Mouse (Mus musculus): Measurements from ENCODE around the gene 4930556J24Rik. TPM values are rescaled to one million over a fixed set of nuclear protein-coding genes. Genes with fewer than 3 reads are reported as not detected.

The 4930556J24Rik gene
- polyA plus RNA-seq, 1 experiment = not detected

DNA sequence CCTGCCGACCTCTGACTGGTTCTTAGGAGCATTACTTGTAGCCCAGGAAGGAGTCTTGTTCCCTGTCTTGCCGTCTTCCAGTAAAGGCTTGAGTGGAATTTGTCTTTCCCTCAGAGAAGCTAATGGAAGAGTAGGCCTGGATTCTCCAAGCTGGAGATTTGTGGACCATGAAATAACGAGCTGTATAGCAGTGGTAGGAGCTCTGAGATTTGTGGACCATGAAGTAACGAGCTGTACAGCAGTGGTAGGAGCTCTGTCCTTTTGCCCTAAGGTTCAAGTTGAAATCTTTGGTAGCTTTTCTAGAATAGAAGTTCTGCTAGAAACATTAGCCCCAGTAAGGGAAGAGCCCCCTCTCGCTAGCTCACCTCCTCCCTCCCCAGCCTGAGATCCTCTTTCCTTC lies 1.8 kb upstream of the 4930556J24Rik start:
- no peak overlapping the region for H3K4me3 ChIP-seq (replicated peaks; ENCODE audit: extremely low read depth, low read depth, low read length)
- no peaks in the 10 kb centered on the region for H3K4me1 ChIP-seq (ENCODE audit: control insufficient read depth, insufficient read depth, low read length)
- 96% methylated on average over 5 of the region's 5 CpGs for WGBS
- no peak for DNase-seq
- TF ChIP-seq CTCF (IDR thresholded peaks at IDR 0.05; ENCODE audit: insufficient read depth, low read length) = no peak
- TF ChIP-seq POLR2A (IDR thresholded peaks at IDR 0.05; ENCODE audit: borderline replicate concordance, extremely low read depth, low read depth, low read length) = no peak

DNA sequence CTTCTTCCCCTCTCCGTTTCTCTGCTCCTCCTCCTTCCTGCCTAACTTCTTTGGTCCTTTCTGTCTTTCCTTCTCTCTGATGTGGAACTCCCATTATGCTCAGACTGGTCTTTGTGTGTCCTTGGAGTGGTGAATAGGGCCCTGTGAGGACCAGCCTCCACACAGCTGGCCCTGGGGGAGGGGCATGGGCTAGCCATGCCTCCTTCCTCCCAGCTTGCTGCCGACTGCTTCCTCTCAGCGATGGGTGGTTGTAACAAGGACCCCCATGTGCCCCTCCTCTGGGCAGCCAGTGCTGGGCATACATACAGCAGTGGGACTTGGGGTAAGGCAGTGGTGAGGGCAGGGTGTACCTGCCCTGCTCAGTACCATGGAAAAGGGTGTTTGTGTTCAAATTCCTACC lies 2.3 kb downstream of the 4930556J24Rik start:
- WGBS = 74% methylated on average over 3 of the region's 3 CpGs
- Histone ChIP-seq H3K4me3 (replicated peaks; ENCODE audit: extremely low read depth, low read depth, low read length) (no peak overlapping the region), H3K4me1 (ENCODE audit: control insufficient read depth, insufficient read depth, low read length) (no peaks in the 10 kb centered on the region)
- TF ChIP-seq POLR2A (IDR thresholded peaks at IDR 0.05; ENCODE audit: borderline replicate concordance, extremely low read depth, low read depth, low read length) (no peak), CTCF (IDR thresholded peaks at IDR 0.05; ENCODE audit: insufficient read depth, low read length) (no peak)
- DNase-seq = no peak

DNA sequence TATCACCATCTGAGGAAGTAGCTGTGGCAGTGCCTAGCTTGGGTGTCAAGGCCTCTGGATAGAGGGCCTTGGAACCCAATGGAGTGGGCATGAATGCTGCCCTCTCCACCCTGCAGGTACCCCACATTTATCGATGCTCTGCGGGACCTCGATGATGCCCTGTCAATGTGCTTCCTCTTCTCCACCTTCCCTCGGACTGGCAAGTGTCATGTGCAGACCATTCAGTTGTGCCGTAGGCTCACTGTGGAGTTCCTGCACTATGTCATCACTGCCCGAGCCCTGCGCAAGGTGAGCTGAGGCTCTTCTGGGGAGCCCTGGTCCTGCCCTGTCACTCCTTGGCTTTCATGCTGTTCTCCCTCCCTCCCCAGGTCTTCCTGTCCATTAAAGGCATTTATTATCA lies 3.5 kb downstream of the 4930556J24Rik start:
- Histone ChIP-seq H3K4me1 (ENCODE audit: control insufficient read depth, insufficient read depth, low read length) (no peaks in the 10 kb centered on the region), H3K4me3 (replicated peaks; ENCODE audit: extremely low read depth, low read depth, low read length) (no peak overlapping the region)
- TF ChIP-seq CTCF (IDR thresholded peaks at IDR 0.05; ENCODE audit: insufficient read depth, low read length) = no peak
- TF ChIP-seq POLR2A (IDR thresholded peaks at IDR 0.05; ENCODE audit: borderline replicate concordance, extremely low read depth, low read depth, low read length) = no peak
- no peak for DNase-seq
- WGBS = 95% methylated on average over 7 of the region's 7 CpGs

DNA sequence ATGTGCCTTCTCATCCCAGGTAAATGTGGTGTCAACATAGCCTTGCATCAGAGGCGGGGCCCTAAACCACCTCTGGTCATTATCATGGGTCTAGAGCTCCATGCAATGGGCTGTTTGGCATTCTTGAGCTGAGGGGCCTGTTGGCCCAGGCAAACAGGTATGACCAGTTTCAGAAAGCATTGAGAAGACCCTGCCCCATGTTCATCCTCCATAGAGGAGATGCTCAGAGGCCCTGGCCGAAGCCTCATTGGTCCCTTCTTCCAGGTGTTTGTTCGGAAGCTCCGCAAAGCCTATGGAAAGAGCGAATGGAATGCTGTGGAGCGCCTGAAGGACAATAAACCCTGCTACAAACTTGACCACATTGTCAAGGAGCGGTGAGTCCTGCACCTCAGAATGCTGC lies 6.2 kb downstream of the 4930556J24Rik start:
- DNase-seq = no peak
- 94% methylated on average over 7 of the region's 7 CpGs for WGBS

DNA sequence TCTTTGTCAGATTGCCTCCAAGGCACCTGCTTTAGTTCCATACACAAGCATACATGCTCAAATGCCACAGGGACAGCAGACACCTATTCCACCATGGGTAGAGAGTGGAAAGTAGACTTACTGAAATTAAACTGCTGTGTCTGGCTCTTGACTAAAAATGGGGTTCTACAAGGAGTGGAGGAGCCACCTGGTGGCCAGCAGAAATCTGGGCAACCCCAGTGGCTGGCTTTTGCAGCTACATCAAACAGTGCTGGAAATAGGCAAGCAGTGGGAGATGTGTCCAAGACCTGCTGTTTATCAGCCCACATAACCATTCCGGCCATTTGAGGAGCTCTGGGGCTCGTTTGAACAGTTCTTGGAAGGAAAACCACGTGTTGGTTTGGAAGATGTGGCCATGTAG lies 6.7 kb downstream of the 4930556J24Rik start:
- TF ChIP-seq CTCF (IDR thresholded peaks at IDR 0.05; ENCODE audit: insufficient read depth, low read length) (peak; percentile 33; the same call in 1 of the 2 replicates), POLR2A (IDR thresholded peaks at IDR 0.05; ENCODE audit: borderline replicate concordance, extremely low read depth, low read depth, low read length) (no peak)
- WGBS = 74% methylated on average over 3 of the region's 3 CpGs
- H3K4me1 ChIP-seq (ENCODE audit: control insufficient read depth, insufficient read depth, low read length) = peaks cover 3% of the 10 kb centered on the region; the same call in 1 of the 2 replicates
- H3K4me3 ChIP-seq (replicated peaks; ENCODE audit: extremely low read depth, low read depth, low read length) = no peak overlapping the region
- DNase-seq = no peak

More for the DNA sequence above, 6.2 kb downstream of the 4930556J24Rik start:
- H3K4me1 ChIP-seq (ENCODE audit: control insufficient read depth, insufficient read depth, low read length) = no peaks in the 10 kb centered on the region; the same call in 1 of the 2 replicates
- no peak for TF ChIP-seq CTCF (IDR thresholded peaks at IDR 0.05; ENCODE audit: insufficient read depth, low read length)
- no peak for TF ChIP-seq POLR2A (IDR thresholded peaks at IDR 0.05; ENCODE audit: borderline replicate concordance, extremely low read depth, low read depth, low read length)
- no peak overlapping the region for H3K4me3 ChIP-seq (replicated peaks; ENCODE audit: extremely low read depth, low read depth, low read length)

DNA sequence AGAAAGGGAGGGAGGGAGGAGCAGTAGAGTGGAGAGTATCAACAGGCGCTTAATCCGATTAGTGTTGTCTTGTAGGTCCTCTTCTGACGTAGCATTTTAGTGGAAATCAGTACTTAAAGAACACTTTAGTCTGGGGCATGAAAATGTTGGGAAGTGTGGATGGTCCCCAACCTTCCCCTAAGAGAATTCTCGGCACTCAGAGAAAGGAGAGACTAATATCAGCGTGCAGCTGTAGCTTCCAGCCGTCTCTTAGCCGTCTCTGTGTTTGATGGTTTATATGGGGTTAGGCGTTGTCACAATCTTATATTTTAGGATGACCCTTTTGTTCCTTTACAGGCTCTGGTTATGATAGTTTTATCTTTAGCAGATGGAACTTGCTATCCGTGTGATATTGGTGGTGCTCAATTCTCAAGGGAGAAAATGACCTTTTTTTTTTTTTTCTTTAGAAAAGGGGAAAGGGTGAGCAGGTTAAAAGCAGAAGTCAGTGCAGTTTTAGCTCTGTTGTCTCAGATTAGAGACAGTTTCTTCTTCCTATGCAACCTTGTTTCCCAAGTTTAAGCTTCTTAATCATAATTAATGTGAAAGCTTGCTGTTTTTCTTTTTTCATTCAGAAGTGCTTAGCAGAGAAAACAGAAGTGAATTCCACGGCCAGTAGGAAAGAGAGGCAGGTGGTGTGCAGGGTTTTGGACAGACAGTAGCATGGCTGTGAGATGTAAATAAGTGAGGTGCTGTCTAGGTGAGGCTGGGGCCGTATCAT lies 12.0 kb downstream of the 4930556J24Rik start:
- Histone ChIP-seq H3K4me1 (ENCODE audit: control insufficient read depth, insufficient read depth, low read length) (peaks cover 4% of the 10 kb centered on the region; the same call in 1 of the 2 replicates), H3K4me3 (replicated peaks; ENCODE audit: extremely low read depth, low read depth, low read length) (peak overlapping the region; percentile 81)
- TF ChIP-seq CTCF (IDR thresholded peaks at IDR 0.05; ENCODE audit: insufficient read depth, low read length) = no peak
- TF ChIP-seq POLR2A (IDR thresholded peaks at IDR 0.05; ENCODE audit: borderline replicate concordance, extremely low read depth, low read depth, low read length) = no peak
- DNase-seq = no peak
- WGBS = 10% methylated on average over 11 of the region's 11 CpGs

DNA sequence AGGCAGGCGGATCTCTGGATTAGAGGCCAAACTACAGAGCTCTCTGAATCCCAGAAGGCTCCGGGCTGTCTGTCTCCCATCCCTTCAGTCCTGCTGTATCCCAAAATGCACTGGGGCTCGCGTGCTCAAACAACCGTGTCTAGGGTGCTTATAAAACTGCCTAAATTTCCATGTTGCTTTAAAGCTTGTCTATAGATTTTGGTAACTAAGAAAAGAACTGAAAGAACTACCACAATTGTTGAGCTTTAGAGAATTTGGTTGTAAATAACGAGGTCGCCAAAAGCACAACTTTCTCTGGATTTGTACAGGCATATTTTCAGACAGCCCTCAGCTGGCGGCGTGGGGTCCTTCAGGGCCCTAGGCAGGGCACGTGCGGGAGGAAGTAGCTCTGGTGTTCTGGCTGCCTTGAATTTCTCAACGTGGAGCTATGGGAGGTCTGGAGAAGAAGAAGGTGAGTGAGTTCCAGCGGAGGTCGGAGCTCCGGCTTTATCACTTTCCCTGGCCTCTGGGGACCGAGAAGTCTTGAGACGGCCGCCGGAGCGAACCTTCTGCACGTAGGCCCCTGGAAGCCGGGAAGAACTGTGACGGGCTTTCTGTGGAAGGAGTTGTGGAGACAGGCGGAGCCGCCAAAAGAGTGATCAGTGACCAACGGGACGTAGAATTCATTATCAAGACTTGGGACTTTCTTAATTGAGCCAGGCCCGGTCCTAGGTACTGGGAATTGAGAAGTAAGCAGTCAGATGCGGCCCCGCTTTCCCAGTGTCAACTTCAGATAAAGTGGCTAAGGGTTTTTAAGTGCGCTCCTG lies 12.8 kb downstream of the 4930556J24Rik start, which contains the start of gene Pes1:
Gene Pes1, plus strand, starts transcription at position 366 of the 806 bp plus-strand sequence.
- peak; percentile 79 for DNase-seq
- under 1% methylated on average over 31 of the region's 31 CpGs for WGBS
- TF ChIP-seq POLR2A (IDR thresholded peaks at IDR 0.05; ENCODE audit: borderline replicate concordance, extremely low read depth, low read depth, low read length) (peak; percentile 60; the same call in 1 of the 2 replicates), CTCF (IDR thresholded peaks at IDR 0.05; ENCODE audit: insufficient read depth, low read length) (no peak)
- Histone ChIP-seq H3K4me1 (ENCODE audit: control insufficient read depth, insufficient read depth, low read length) (peaks cover 4% of the 10 kb centered on the region; the same call in 1 of the 2 replicates), H3K4me3 (replicated peaks; ENCODE audit: extremely low read depth, low read depth, low read length) (peak within 1 kb of the TSS; percentile 81)

DNA sequence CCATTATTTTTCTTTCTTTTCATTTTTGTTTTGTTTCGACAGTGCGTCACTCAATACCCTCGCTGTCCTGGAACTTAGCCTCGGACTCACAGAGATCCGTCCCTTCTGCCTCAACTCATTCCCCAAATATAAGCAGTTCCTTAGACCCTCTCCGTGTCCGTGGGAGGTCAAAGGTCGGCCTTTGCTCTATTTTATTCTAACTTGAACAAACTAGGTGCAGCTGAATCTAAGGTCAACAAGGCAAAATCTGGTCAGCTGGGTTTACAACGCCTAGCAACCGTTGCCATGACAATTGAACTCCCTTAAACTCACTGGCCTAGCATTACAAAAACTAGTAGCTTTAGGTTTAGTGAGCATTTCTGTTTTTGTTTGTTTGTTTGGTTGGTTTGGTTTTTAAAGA lies 13.4 kb downstream of the 4930556J24Rik start:
- WGBS = 81% methylated on average over 10 of the region's 10 CpGs
- Histone ChIP-seq H3K4me3 (replicated peaks; ENCODE audit: extremely low read depth, low read depth, low read length) (peak overlapping the region; percentile 30), H3K4me1 (ENCODE audit: control insufficient read depth, insufficient read depth, low read length) (peaks cover 4% of the 10 kb centered on the region; the same call in 1 of the 2 replicates)
- TF ChIP-seq POLR2A (IDR thresholded peaks at IDR 0.05; ENCODE audit: borderline replicate concordance, extremely low read depth, low read depth, low read length) = no peak
- no peak for TF ChIP-seq CTCF (IDR thresholded peaks at IDR 0.05; ENCODE audit: insufficient read depth, low read length)
- DNase-seq = no peak

DNA sequence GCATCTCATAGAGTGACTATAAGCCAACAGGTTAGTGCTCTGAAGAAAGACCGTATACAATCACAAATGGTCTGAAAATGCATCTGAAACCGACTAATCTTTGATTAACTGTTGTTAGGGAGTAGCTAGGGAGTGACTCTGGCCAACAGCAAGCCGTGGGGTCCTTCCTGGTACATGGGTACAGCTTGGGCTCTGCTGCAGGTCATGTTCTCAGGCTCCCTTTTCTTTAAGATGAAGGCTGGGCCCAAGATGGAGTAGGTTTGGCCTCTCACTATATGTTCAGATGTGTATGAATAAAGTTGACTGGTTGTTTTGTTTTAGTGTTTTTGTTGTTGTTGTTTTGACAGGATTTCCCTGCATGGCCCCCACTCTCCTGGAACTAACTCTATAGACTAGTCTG lies 14.8 kb downstream of the 4930556J24Rik start:
- TF ChIP-seq CTCF (IDR thresholded peaks at IDR 0.05; ENCODE audit: insufficient read depth, low read length) (no peak), POLR2A (IDR thresholded peaks at IDR 0.05; ENCODE audit: borderline replicate concordance, extremely low read depth, low read depth, low read length) (no peak)
- no peak for DNase-seq
- H3K4me3 ChIP-seq (replicated peaks; ENCODE audit: extremely low read depth, low read depth, low read length) = no peak overlapping the region
- WGBS = 65% methylated on average over 3 of the region's 3 CpGs
- H3K4me1 ChIP-seq (ENCODE audit: control insufficient read depth, insufficient read depth, low read length) = peaks cover 4% of the 10 kb centered on the region; the same call in 1 of the 2 replicates
